Mouse (Mus musculus) olfactory bulb, adult 2 months (tissue): ENCODE measurements at regions not wholly inside any gene's neighbourhood (a gene's known extent, or its start where the extent isn't known, plus 50 kb on each side); places are given as distances from the start of the nearest gene placed in this dataset.

Experiments
- H3K27ac ChIP-seq: fragments of 200-500 bp; 2 replicates; pipeline ENCODE4 v1.5.1; 2012; ENCODE audit warnings: low read depth, low read length; ENCODE audit not compliant: insufficient read depth
- H3K4me1 ChIP-seq: fragments of 200-500 bp; 2 replicates; pipeline ENCODE4 v1.6.1; 2012; ENCODE audit warnings: low read length; ENCODE audit not compliant: control insufficient read depth, insufficient read depth
- H3K4me3 ChIP-seq: fragments of 200-500 bp; 2 replicates; pipeline ENCODE4 v1.5.1; 2012; ENCODE audit warnings: mild to moderate bottlenecking, low read depth, low read length, moderate library complexity; ENCODE audit not compliant: insufficient read depth
- CTCF ChIP-seq: fragments of 200-500 bp; IDR thresholded peaks from 2 replicates; pipeline ENCODE4 v1.5.1; 2012; ENCODE audit warnings: low read depth, mild to moderate bottlenecking, low read length, moderate library complexity; ENCODE audit not compliant: insufficient read depth
- POLR2A ChIP-seq: fragments of 200-500 bp; IDR thresholded peaks from 2 replicates; pipeline ENCODE4 v1.6.1; 2012; ENCODE audit warnings: mild to moderate bottlenecking, low read depth, low read length, moderate library complexity; ENCODE audit not compliant: insufficient read depth
- WGBS: fragments of 180-500 bp; shearing (Covaris S2); methylation state at CpG from one replicate; pipeline ENCODE4 v1.1.7; 2018; 5-methylcytosine and 5-hydroxymethylcytosine counted together

- TF ChIP-seq POLR2A (no peak), CTCF (no peak)
- Histone ChIP-seq H3K4me1 (no peaks in the 10 kb centered on the region), H3K27ac (no peak overlapping the region), H3K4me3 (no peak overlapping the region)
- WGBS, result 67% methylated on average over 9 of the region's 9 CpGs
Measured at GRCm38 (mm10) chr14:100350021-100350790, 65.7 kb upstream of the Klf12 start.

DNA sequence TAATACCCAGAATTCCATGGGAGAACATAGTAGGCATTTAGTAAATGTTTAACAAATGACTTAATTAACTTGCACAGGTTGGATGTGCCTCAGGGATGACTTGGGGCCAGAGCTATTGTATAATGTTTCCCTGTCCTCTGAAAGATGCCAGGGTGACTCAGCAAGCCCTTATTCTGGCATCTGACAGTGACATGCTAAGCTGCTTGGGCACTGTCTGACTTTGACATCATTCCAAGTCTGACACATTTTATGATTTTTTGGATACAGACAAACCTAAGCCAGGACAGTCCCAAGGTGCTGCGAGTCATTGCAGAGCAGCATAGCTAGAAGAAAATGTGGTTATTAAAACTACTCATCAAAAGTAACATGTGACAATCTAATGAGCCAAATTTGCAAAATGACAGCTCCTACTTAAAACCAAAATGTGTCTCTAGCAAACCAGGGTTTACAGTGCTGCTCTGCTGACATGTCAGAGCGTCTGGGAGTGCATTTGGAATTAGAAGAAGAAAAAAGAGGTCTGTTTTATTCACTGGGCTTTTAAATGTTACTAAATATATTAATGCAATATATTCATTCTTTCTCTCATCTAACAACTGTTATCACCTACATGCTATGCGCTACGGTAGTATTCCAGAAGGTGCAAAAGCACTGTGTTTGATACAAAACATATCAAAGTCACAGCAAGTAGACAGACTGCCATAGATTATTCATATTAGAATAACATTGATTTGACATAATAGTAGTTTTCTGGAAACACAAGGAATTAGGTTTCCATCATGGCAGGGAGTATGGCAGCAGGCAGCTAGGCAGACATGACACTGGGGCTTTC lies 64.1 kb upstream of the Klf12 start:
- H3K4me3 ChIP-seq, result no peak overlapping the region
- 89% methylated on average over 4 of the region's 4 CpGs for WGBS
- no peak for TF ChIP-seq POLR2A
- no peak for TF ChIP-seq CTCF
- no peaks in the 10 kb centered on the region for H3K4me1 ChIP-seq
- H3K27ac ChIP-seq, result no peak overlapping the region

DNA sequence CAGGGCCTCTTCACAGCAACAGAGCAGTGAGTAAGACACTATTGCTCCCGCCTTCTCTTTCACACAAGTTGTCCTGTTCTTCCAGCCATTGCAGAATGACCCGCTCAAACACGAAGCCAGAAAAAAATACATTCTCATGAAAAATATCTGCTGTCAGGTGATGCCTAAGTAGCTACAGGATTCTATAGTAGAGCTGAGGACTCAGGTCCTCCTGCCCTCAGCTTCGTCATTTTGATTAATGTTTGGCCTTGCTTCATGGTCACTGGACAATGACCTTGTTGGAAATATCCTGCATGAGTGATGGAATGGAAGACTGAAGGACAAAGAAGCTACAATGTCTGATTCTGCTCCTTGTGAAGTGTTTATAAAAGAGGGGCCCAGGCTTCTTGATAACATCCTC lies 52.4 kb upstream of the Klf12 start:
- no peak overlapping the region for H3K27ac ChIP-seq
- no peaks in the 10 kb centered on the region for H3K4me1 ChIP-seq
- WGBS, result 94% methylated on average over 4 of the region's 4 CpGs
- TF ChIP-seq CTCF (no peak), POLR2A (no peak)
- H3K4me3 ChIP-seq, result no peak overlapping the region
